Mouse (Mus musculus): ENCODE results near the gene Mgam.

DNA sequence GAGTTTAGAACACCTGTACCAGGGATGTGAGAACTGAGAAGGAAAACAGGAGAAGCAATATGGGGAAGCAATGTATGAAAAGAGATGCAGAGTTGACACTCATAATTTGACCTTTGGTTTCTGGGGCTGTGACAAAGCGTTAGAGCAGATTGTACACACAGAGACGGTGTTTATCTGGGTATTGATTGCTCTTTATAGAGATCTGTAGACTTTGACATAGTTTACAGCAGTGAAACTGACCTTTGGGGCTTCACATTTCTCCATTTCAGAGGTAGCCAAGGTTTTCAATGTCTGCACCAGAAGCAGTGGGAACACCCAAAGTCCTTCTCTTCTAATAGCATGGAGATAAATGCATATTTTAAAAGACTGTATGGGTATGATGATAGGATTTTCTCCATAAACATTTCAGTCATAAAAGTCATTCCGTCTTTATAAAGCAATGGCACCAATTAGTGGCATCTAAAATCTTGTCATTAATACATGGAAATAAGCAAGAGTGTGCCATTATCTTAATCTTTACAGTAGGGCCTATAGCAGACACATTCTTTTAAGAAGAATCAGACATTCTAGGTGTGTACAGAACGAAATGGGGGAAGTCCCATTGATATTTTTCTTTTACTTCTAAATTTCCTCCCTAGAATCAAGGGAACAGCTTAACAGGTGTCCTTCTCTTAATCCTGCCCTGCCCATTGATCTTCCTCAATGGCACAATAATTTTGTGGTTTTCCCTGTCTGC lies 166.6 kb downstream of the Mgam start:
- TF ChIP-seq POLR2A (IDR thresholded peaks at IDR 0.05; ENCODE audit: extremely low read depth, insufficient read depth, low read length) (no peak), CTCF (IDR thresholded peaks at IDR 0.05; ENCODE audit: low read depth, low read length) (no peak)
